Mouse (Mus musculus) midbrain, embryonic 13.5 days (tissue): ENCODE measurements at regions not wholly inside any gene's neighbourhood (a gene's known extent, or its start where the extent isn't known, plus 50 kb on each side); places are given as distances from the start of the nearest gene placed in this dataset.

Experiments used
- ATAC-seq: fragments of 200-750 bp; cut with Nextera tagmentation; 2 replicates; pipeline ENCODE4 v1.8.0; 2017; ENCODE audit warnings: mild to moderate bottlenecking, moderate TSS enrichment, moderate library complexity
- H3K27ac ChIP-seq: fragments of 300-500 bp; sonication (generic); 2 replicates; pipeline ENCODE4 v1.5.1; 2015; ENCODE audit warnings: inconsistent platforms, mild to moderate bottlenecking, moderate library complexity
- H3K27me3 ChIP-seq: fragments of 300-500 bp; sonication (generic); 2 replicates; pipeline ENCODE4 v1.6.1; 2015; ENCODE audit warnings: mild to moderate bottlenecking, inconsistent platforms
- H3K36me3 ChIP-seq: fragments of 300-500 bp; sonication (generic); 2 replicates; pipeline ENCODE4 v1.6.1; 2015; ENCODE audit warnings: mild to moderate bottlenecking, inconsistent platforms
- H3K4me1 ChIP-seq: fragments of 300-500 bp; sonication (generic); replicated peaks from 2 replicates; pipeline ENCODE4 v1.6.1; 2015; ENCODE audit warnings: inconsistent platforms
- H3K4me2 ChIP-seq: fragments of 300-500 bp; sonication (generic); replicated peaks from 2 replicates; pipeline ENCODE4 v1.6.1; 2015; ENCODE audit warnings: moderate library complexity, mild to moderate bottlenecking, inconsistent platforms
- H3K4me3 ChIP-seq: fragments of 300-500 bp; sonication (generic); replicated peaks from 2 replicates; pipeline ENCODE4 v1.5.1; 2015; ENCODE audit warnings: mild to moderate bottlenecking, inconsistent platforms
- H3K9ac ChIP-seq: fragments of 300-500 bp; sonication (generic); replicated peaks from 2 replicates; pipeline ENCODE4 v1.6.1; 2015; ENCODE audit warnings: mild to moderate bottlenecking, inconsistent platforms
- H3K9me3 ChIP-seq: fragments of 300-500 bp; sonication (generic); 2 replicates; pipeline ENCODE4 v1.6.1; 2016; ENCODE audit warnings: mild to moderate bottlenecking, inconsistent platforms
- WGBS: fragments of 180-500 bp; shearing (Covaris S2); methylation state at CpG from one replicate; pipeline ENCODE4 v1.1.7; 2015; 5-methylcytosine and 5-hydroxymethylcytosine counted together

GRCm38 (mm10) chr10:126391770-126392169, 425.8 kb downstream of the Lrig3 start:
- 79% methylated on average over 6 of the region's 6 CpGs for WGBS
- Histone ChIP-seq H3K4me2 (no peak overlapping the region), H3K36me3 (no peaks in the 10 kb centered on the region), H3K4me1 (no peaks in the 10 kb centered on the region), H3K9ac (no peak overlapping the region), H3K9me3 (no peaks in the 10 kb centered on the region), H3K27me3 (no peaks in the 10 kb centered on the region), H3K27ac (no peak overlapping the region), H3K4me3 (no peak overlapping the region)
- ATAC-seq: no peak

GRCm38 (mm10) chr10:126386430-126386829, 420.5 kb downstream of the Lrig3 start:
- Histone ChIP-seq H3K4me1 (no peaks in the 10 kb centered on the region), H3K9me3 (no peaks in the 10 kb centered on the region), H3K9ac (no peak overlapping the region), H3K27ac (no peak overlapping the region), H3K4me3 (no peak overlapping the region), H3K36me3 (no peaks in the 10 kb centered on the region), H3K27me3 (no peaks in the 10 kb centered on the region), H3K4me2 (no peak overlapping the region)
- ATAC-seq: no peak
- 76% methylated on average over 3 of the region's 3 CpGs for WGBS

GRCm38 (mm10) chr10:126385644-126386043, 419.7 kb downstream of the Lrig3 start:
- Histone ChIP-seq H3K27ac (no peak overlapping the region), H3K36me3 (no peaks in the 10 kb centered on the region), H3K4me1 (no peaks in the 10 kb centered on the region), H3K9ac (no peak overlapping the region), H3K9me3 (no peaks in the 10 kb centered on the region), H3K4me3 (no peak overlapping the region), H3K27me3 (no peaks in the 10 kb centered on the region), H3K4me2 (no peak overlapping the region)
- WGBS: 95% methylated on average over 6 of the region's 6 CpGs
- ATAC-seq: no peak

GRCm38 (mm10) chr10:126380381-126380780, 414.4 kb downstream of the Lrig3 start:
- no peaks in the 10 kb centered on the region for H3K9me3 ChIP-seq
- 88% methylated on average over 2 of the region's 2 CpGs for WGBS
- H3K36me3 ChIP-seq: no peaks in the 10 kb centered on the region
- H3K4me3 ChIP-seq: no peak overlapping the region
- H3K27ac ChIP-seq: no peak overlapping the region
- H3K9ac ChIP-seq: no peak overlapping the region
- ATAC-seq: no peak
- no peaks in the 10 kb centered on the region for H3K27me3 ChIP-seq
- H3K4me2 ChIP-seq: no peak overlapping the region
- H3K4me1 ChIP-seq: peaks cover 8% of the 10 kb centered on the region; the same call in 1 of the 2 replicates

GRCm38 (mm10) chr10:126379239-126379638, 413.3 kb downstream of the Lrig3 start:
- no peaks in the 10 kb centered on the region for H3K27me3 ChIP-seq
- H3K27ac ChIP-seq: no peak overlapping the region
- 12% methylated on average over 6 of the region's 6 CpGs for WGBS
- peaks cover 8% of the 10 kb centered on the region; the same call in 1 of the 2 replicates for H3K4me1 ChIP-seq
- 0 out of 2 replicates have a peak, but pooled peaks have one; percentile 17 for ATAC-seq
- H3K4me2 ChIP-seq: no peak overlapping the region
- no peak overlapping the region for H3K4me3 ChIP-seq
- H3K9me3 ChIP-seq: no peaks in the 10 kb centered on the region
- H3K9ac ChIP-seq: no peak overlapping the region
- no peaks in the 10 kb centered on the region for H3K36me3 ChIP-seq

- peaks cover 14% of the 10 kb centered on the region for H3K4me1 ChIP-seq
- no peak overlapping the region for H3K27ac ChIP-seq
- H3K9ac ChIP-seq: no peak overlapping the region
- no peak overlapping the region for H3K4me3 ChIP-seq
- H3K9me3 ChIP-seq: no peaks in the 10 kb centered on the region
- no peaks in the 10 kb centered on the region for H3K36me3 ChIP-seq
- no peak overlapping the region for H3K4me2 ChIP-seq
- whole genome bisulfite sequencing: 69% methylated on average over 6 of the region's 6 CpGs
- ATAC-seq: no peak
- H3K27me3 ChIP-seq: no peaks in the 10 kb centered on the region
Measured at GRCm38 (mm10) chr10:126373906-126374305, 407.9 kb downstream of the Lrig3 start.

GRCm38 (mm10) chr10:126371881-126372280, 405.9 kb downstream of the Lrig3 start:
- H3K36me3 ChIP-seq: no peaks in the 10 kb centered on the region
- no peaks in the 10 kb centered on the region for H3K9me3 ChIP-seq
- peaks cover 12% of the 10 kb centered on the region for H3K4me1 ChIP-seq
- no peak overlapping the region for H3K4me2 ChIP-seq
- no peak overlapping the region for H3K4me3 ChIP-seq
- ATAC-seq: no peak
- H3K9ac ChIP-seq: no peak overlapping the region
- no peak overlapping the region for H3K27ac ChIP-seq
- no peaks in the 10 kb centered on the region for H3K27me3 ChIP-seq
- whole genome bisulfite sequencing: 95% methylated on average over 6 of the region's 6 CpGs

- 44% methylated on average over 11 of the region's 11 CpGs for WGBS
- Histone ChIP-seq H3K4me1 (peaks cover 12% of the 10 kb centered on the region; the same call in 1 of the 2 replicates), H3K27ac (peak overlapping the region; percentile 58), H3K36me3 (no peaks in the 10 kb centered on the region), H3K4me3 (no peak overlapping the region), H3K4me2 (no peak overlapping the region), H3K9me3 (no peaks in the 10 kb centered on the region; the same call in 1 of the 2 replicates), H3K27me3 (no peaks in the 10 kb centered on the region), H3K9ac (no peak overlapping the region)
- peak; percentile 84 for ATAC-seq
Measured at GRCm38 (mm10) chr10:126349076-126349475, 383.1 kb downstream of the Lrig3 start.

GRCm38 (mm10) chr10:126337426-126337825, 371.5 kb downstream of the Lrig3 start:
- Histone ChIP-seq H3K9ac (no peak overlapping the region), H3K27ac (no peak overlapping the region), H3K4me2 (no peak overlapping the region), H3K36me3 (no peaks in the 10 kb centered on the region), H3K9me3 (no peaks in the 10 kb centered on the region), H3K4me3 (no peak overlapping the region), H3K27me3 (no peaks in the 10 kb centered on the region), H3K4me1 (no peaks in the 10 kb centered on the region)
- WGBS: 73% methylated on average over 4 of the region's 4 CpGs
- ATAC-seq: no peak

GRCm38 (mm10) chr10:126333786-126334185, 367.8 kb downstream of the Lrig3 start:
- no peak overlapping the region for H3K27ac ChIP-seq
- 92% methylated on average over 5 of the region's 5 CpGs for WGBS
- H3K4me3 ChIP-seq: no peak overlapping the region
- H3K9ac ChIP-seq: no peak overlapping the region
- H3K4me2 ChIP-seq: no peak overlapping the region
- no peaks in the 10 kb centered on the region for H3K27me3 ChIP-seq
- no peaks in the 10 kb centered on the region for H3K4me1 ChIP-seq
- no peaks in the 10 kb centered on the region for H3K9me3 ChIP-seq
- H3K36me3 ChIP-seq: no peaks in the 10 kb centered on the region
- no peak for ATAC-seq

GRCm38 (mm10) chr10:126330305-126330969, 364.5 kb downstream of the Lrig3 start:
- Histone ChIP-seq H3K4me3 (no peak overlapping the region), H3K36me3 (no peaks in the 10 kb centered on the region), H3K27me3 (no peaks in the 10 kb centered on the region), H3K27ac (no peak overlapping the region), H3K4me1 (no peaks in the 10 kb centered on the region), H3K9ac (no peak overlapping the region), H3K4me2 (peak overlapping the region; percentile 31), H3K9me3 (no peaks in the 10 kb centered on the region)
- peak; percentile 94 for ATAC-seq
- WGBS: 5% methylated on average over 17 of the region's 17 CpGs

GRCm38 (mm10) chr10:126320831-126321230, 354.9 kb downstream of the Lrig3 start:
- Histone ChIP-seq H3K9ac (no peak overlapping the region), H3K4me1 (0 out of 2 replicates have a peak, but pooled peaks cover 9% of the 10 kb centered on the region), H3K4me2 (no peak overlapping the region), H3K4me3 (no peak overlapping the region), H3K36me3 (no peaks in the 10 kb centered on the region), H3K9me3 (no peaks in the 10 kb centered on the region), H3K27ac (no peak overlapping the region), H3K27me3 (no peaks in the 10 kb centered on the region)
- WGBS: 84% methylated on average over 9 of the region's 9 CpGs
- no peak; the same call in 1 of the 2 replicates for ATAC-seq

- no peaks in the 10 kb centered on the region for H3K27me3 ChIP-seq
- no peaks in the 10 kb centered on the region for H3K36me3 ChIP-seq
- no peaks in the 10 kb centered on the region for H3K9me3 ChIP-seq
- no peak overlapping the region for H3K4me3 ChIP-seq
- WGBS: 82% methylated on average over 10 of the region's 10 CpGs
- no peak overlapping the region for H3K9ac ChIP-seq
- no peak overlapping the region for H3K27ac ChIP-seq
- ATAC-seq: no peak
- H3K4me1 ChIP-seq: 0 out of 2 replicates have a peak, but pooled peaks cover 9% of the 10 kb centered on the region
- H3K4me2 ChIP-seq: no peak overlapping the region
Measured at GRCm38 (mm10) chr10:126319795-126320194, 353.8 kb downstream of the Lrig3 start.
